Mouse (Mus musculus) frontal cortex, adult 2 months (tissue): ENCODE measurements around the gene Iqschfp. TPM values are rescaled to one million over a fixed set of nuclear protein-coding genes. Genes with fewer than 3 reads are reported as not detected.
A peak's percentile ranks its signal among the peaks of the same experiment; 100 is the strongest.

ENCODE experiments used
- DNase-seq, 2 experiments: peaks; one replicate each; pipeline ENCODE4 v3.0.0; 2022; ENCODE audit warnings: low spot score in 1 of 2; ENCODE audit errors: extremely low spot score in 1 of 2
- polyA plus RNA-seq: library from polyadenylated mRNA; depleted of rRNA; stranded (reverse); fragments of >200 nt; gene quantifications from 2 replicates; pipeline ENCODE4 v1.2.3, GENCODE M21; 2012

The Iqschfp gene
- polyA plus RNA-seq, 1 experiment, result 4.1 TPM

DNA sequence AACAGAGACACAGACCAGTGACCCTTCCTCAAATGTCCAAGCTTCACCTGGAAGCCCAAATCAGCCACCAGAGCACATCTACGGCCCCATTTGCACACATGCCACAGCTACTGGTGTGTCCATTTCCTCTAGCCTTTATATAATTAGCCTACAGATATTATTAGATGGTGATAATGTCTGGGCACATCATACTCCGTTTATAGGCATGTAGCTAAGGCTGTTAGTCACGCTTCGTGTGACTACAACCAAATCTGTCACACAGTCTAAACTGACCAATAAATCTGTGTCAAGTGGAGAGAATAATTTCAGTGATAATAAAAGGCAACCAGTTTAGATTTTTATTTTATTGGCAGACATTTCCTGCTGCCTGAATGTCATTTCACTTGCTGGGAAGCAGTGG lies 511.3 kb downstream of the Iqschfp start:
- no peak for DNase-seq

DNA sequence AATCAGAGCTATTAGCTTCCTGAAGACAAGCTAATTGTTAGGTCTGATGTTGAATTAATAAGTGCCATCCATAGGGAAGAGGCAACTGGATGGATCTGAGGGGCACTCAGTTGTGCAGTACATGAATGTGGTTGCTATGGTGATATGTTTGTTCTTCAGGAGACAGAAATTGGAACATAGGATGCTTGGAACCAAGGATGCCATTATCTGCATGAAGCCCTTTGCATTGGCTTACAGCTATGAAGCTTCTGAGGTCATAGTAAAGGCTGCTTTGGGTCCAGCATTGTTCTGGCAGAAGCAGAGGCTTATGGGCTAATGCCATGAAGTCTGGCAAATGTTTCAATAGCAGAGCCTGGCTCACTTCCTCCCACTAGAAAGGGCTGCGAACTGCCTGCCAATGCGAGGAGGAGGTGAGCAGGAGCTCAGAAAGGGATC lies 511.8 kb downstream of the Iqschfp start:
- peak in 1 of 2 experiments; percentile 26 for DNase-seq

DNA sequence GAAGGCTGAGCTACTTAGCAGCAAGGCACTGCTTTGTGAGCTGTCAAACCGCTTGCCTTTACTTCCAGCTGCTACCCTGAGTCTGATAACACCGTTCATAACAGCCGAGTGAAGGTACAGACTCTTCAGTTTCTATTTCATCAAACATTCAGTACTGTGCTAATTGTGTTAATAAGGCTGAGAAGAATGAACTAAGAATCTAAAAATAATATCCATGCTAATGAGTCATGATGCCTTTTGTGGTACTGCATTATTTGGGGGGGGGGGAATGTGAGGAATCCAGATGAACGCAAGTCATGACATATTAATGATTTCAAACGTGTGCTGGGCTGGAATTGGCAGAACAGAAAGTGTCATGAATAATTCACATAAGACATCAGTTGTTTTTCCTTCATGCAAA lies 513.7 kb downstream of the Iqschfp start:
- no peak for DNase-seq

DNA sequence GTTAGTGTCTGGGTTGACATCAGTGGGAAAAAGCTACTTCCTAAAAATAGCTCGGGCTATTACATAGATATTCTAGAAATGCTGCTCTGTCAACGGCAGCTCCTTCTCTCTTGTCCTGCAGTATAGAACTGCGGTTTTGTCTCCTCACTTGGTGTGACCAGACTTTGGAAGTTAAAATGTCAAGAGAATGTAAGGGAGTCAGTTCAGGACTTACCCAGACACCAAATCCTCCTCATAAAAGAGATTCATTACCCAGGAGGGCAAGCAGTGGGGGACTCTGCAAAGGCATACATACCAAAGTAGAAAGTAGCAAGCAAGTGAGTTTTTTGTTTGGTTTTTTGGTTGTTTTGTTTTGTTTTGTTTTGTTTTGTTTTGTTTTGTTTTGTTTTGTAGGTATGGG lies 520.2 kb downstream of the Iqschfp start:
- DNase-seq, result no peak

DNA sequence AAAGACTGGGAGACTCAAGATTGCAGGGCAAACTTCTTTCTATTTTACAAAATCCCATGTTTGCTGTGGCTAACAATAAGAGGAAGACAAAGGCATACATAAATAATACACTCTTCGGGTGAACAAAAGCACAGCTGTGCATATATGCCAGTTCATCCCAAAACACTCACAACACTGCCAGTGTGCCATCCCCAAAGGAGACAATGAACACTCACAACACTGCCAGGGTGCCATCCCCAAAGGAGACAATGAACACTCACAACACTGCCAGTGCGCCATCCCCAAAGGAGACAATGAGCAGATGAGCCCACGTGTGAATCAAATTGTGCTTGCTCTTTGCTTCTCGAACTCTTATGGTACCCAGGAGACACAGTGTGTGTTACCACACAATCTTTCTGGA lies 527.8 kb downstream of the Iqschfp start:
- DNase-seq, result no peak

DNA sequence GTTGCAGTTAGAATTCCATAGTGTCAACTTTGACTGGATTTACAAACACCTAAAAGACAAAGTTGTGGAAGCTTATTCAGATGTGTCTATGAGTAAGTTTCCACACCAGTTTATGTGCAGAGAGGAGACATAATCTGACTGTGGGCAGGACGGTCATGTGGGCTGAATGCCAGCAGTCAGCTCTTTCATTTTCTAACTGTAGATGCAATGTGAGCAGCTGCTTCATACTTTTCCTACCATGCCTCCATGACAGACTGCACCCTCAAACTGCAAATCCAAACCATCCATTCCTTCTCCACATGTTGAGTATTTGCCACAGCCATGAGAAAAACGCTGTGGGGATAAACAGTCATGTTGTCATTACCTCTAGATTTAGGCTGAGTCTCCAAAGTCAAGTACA lies 528.9 kb downstream of the Iqschfp start:
- DNase-seq, result no peak

DNA sequence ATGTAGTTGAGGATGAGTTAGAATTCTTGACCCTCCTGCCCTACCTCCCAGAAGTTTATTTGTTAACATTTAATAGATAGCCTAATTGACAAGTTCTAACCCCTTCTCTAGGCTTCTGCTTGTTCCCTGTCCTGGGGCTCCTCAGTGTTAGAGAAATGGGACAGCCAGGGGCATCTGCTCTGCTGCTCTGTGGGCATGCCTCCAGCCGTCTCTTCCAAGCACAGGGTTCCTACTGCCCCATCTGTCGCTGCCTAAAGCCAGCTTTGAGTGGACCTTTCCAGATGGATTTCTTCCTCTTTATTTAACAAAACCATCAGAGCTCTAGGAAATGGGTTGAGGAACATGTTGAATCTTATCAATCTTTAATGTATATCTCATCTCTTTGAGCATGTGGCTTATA lies 529.8 kb downstream of the Iqschfp start:
- no peak for DNase-seq

- DNase-seq, result no peak
These were observed 536.0 kb downstream of the Iqschfp start for GRCm38 (mm10) chr3:68428081-68428480.

DNA sequence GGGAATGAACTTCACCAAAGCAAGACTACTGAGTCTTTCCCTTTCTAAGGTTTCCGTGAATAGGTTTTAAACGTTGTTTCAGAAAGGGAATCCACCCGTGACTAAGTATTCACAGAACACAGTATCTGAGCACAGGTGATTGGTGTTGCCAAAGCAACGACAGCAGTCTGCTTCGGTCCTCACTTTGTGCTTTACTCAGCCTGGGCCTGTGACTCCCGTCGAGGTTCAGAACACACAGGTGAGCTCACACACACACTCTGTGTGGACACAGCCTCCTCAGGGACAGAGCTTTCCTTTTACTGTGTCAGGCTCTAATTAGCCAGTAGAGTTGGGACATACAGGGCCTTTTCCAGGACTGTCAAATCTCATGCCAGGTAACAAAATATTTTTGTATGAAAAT lies 542.4 kb downstream of the Iqschfp start:
- no peak for DNase-seq

GRCm38 (mm10) chr3:68434897-68435296 lies 542.9 kb downstream of the Iqschfp start:
- DNase-seq, result no peak

DNA sequence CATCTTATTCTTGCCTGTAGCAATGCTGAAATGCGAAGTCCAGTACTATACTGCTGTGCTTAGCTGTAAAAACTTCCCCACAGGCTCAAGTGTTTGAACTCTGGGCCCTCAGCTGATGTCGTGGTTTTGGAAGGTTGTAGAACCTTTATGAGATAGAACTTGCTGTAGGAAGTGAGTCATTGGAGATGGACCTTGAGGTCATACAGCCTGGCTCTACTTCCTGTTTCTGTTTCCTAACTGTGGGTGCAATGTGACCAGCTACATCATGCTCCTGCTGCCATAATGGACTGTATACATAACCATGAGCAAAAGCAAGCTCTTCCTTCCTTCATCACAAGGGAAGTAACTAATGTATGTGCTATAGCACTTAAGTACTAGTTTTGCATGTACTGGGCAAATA lies 556.4 kb downstream of the Iqschfp start:
- DNase-seq, result no peak

DNA sequence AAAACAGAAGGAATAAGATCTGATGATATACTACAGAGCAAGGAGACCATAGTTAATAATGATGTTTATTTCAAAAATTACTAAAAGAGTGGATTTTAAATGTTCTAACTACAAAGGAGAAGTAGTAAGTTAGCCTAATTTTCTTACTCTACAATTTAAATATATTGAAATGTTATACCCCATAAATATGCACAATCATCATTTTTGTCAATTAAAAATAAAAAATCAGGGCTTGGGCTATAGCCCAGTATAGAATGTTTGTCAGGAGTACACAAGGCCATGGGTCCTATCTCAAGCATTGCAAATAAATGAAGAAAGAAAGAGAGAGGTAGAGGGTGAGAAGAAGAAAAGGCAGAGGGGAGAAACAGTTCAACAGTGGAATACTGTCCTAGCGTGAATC lies 559.6 kb downstream of the Iqschfp start:
- no peak for DNase-seq

- DNase-seq, result no peak
These were observed 561.2 kb downstream of the Iqschfp start for GRCm38 (mm10) chr3:68453266-68453665.

DNA sequence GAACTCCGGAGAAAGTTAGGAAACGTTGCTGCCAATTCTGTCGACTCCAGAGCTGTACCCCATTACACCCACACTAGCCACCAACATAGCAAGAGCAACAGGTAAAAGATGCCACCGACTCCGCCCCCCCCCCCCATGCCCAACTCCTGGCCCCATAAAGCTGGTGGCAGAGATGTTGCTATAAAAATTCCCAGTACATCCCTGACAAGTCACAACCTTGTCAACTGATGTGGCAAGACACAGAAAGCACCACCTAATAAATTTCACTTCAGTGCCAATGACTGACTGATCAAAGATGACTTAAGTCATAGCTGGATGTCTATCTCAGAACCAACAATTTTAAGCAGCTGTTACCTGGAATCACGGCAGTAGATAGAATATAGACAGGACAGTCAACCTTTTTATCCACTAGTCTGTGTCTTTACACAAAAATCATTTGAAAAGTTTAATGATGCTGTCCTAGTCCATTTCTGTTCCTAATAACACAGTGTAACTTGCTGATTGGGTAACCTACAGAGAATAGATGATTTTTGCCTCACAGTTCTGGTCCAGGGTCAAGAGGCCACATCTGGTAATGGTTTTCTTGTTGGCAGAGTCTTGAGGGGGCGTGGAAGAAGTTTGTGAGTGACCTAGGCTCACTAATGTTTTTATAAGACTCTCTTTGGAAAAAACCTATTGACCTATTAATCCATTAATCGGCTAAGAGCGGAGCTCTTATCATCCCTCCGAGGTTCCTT lies 561.9 kb downstream of the Iqschfp start:
- DNase-seq, result no peak

DNA sequence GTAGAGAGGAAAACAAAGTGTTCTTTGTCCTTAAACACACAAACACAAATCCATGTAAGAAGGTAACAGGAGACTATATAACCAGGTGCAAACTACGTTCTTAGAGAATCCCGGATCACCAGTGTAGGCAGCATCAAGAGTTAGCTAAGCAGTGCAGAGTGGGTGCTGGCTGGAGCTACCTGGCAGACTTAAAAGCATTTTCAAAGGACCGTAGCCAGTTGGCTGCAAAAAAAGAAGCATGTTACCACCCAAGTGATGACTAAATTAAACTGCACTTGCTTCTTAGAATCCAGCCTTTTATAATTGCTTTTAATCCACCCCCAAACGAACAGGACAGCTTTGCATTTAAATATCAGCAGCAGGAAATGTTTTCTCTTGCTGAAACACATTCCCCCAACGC lies 574.6 kb downstream of the Iqschfp start:
- peak; percentile 69 to 74 for DNase-seq

DNA sequence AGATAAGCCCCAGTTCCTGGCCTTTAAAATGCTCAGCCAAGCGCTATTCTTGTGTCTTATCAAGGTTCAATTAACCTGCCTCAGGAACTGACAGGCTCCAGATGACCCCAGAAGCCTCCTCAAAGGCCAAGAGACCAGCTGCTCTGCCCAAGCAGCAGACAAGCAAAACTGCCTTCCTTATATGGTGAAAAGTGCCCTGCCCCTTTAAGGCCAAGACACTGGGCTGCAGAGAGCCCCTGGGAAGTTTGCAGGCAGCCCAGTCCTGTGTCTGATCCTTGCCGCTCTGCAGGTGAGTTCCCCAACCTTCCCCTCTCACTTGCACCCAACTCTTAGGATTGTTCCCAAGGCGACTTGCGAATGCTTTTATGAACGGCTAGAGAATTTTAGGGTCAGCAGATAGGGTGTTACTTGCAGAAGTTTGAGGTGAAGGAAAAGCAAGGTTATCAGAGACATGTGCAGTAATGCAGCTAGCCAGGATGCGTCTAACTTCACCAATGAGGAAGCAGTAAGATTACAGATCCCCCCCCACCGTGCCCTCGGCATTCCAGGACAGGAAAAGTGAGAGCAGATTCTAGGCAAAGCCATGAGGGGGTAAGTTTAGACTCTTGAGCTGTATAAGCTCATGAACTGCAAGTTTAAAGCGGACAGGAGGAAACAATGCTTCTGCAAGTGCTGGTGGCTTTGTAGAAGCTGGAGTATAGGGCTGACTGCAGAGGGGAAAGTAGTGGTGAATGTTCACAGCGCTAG lies 576.1 kb downstream of the Iqschfp start:
- no peak for DNase-seq

- no peak for DNase-seq
These were observed 577.6 kb downstream of the Iqschfp start for GRCm38 (mm10) chr3:68469643-68470042.

DNA sequence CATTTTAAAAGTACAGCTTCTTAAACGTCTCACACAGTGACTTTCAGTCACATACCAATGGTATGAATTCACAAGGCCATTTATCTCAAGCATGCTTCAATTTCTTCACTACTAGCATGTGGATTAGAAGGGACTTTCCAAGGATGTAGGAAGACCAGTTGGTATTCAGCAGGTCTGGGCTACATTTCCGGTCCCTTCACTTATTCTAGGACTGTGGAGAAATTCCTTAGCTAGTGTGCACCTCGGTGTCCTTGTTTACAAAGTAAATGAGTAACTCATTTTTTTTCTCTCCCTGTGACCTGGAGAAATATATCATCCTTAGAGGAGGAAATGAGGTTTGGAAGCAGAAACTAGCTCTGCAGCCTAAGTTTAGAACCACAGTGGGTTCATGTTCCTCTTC lies 578.0 kb downstream of the Iqschfp start:
- DNase-seq, result no peak

DNA sequence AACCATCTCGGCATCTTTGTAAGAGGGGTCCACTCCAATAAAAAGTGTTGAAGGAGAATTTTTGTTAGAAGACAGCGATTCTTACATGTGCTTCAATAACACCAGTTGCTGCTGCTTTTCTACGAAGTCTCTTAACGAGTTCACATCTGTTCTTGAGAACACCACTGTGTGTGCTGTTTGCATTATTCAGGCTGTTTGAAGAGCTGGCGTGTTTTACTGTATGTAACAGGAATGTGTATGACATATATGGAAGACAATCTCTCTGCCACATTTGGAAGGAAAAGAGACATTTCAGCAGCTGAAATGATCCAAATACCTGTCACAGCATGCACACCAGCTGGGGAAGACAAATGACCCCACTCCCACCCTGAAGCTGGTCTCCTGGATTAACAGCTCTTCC lies 578.6 kb downstream of the Iqschfp start:
- no peak for DNase-seq

DNA sequence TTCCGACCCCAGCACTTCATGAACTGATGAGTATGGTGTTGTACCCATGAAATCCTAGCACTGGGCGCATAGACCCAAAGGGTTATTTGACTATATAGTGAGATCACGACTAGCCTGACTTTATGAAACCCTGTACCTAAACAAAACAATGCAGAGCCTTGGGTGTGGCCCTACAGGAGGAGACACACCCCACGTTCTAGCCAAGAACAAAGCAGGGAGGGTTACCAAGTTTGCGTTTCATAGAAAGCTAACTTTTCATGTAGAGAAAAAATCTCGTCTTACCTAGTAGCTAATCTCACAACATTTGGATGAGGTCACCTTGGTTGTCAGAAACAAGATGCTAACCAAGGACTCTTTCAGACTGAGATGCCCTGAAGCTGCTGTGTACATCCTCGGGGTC lies 584.3 kb downstream of the Iqschfp start:
- no peak for DNase-seq

GRCm38 (mm10) chr3:68477478-68477877 lies 585.4 kb downstream of the Iqschfp start:
- DNase-seq, result no peak

DNA sequence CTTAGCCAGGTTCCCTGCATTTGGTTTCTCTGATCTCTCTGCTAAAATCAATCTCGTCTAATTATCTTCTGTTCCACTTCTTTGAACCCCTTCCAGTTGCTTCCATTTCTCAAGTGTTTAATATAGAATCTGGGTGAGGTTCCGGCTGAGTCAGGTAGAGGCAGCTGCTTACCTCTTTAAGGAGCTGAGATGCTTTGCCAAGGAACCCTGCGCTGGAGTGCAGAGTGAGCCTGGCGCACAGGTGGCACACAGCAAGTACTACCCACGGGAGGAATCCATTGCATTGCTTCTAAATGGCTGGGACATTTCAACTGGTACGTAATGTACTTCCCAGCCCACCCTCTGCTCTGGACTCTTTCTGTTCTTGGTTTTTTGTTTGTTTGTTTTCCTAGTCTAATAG lies 587.2 kb downstream of the Iqschfp start:
- peak in 1 of 2 experiments; percentile 23 for DNase-seq
